Mouse (Mus musculus): ENCODE data around the gene Rpl35.

Gene Rpl35

DNA sequence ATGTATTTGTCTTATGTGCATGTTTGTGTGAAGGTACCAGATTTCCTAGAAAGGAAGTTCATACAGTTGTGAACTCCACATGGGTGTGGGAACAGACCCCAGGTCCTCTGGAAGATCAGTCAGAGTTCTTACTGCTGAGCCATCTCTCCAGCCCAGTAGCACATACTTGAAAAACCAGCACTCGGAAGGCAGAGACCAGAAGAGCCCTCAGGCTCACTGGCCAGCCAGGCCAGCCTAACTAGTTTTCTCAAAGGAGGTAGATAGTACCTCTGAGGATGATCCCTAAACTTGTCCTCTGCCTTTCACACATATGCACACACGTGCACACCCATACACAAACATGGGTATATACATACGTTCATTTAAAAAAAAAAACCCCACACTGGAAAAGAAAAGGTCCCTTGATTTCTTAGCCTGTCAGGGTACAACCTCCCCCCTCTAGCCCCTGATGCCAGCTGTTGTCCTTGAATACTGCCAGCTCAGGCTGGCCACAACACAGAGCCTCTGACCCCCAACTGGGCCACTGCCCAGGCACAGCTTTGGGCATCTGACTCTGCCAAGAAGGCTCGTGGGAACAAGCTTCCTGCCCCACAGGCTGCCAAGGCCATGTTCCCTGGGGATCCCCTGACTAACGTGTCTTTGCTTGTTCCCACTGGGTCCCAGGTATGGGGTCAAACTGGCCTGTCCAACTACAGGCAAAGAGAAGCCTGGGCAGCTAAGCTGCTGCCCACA, 52.1 kb downstream of the Rpl35 start:
- intact Hi-C loops (cut with DNase I) = no loop called here
